Mouse (Mus musculus) heart, adult 2 months (tissue): ENCODE data around the gene Orc6. TPM values are rescaled to one million over a fixed set of nuclear protein-coding genes. Genes with fewer than 3 reads are reported as not detected.

Source experiments
- DNase-seq, 2 experiments: peaks; one replicate each; pipeline ENCODE4 v3.0.0; 2021
- H3K27ac ChIP-seq: fragments of 200-600 bp; 2 replicates; pipeline ENCODE4 v1.8.1; 2022
- H3K27me3 ChIP-seq: fragments of 200-500 bp; 2 replicates; pipeline ENCODE4 v1.6.1; 2012; ENCODE audit warnings: mild to moderate bottlenecking, low read length, inconsistent platforms, mixed read lengths; ENCODE audit not compliant: control insufficient read depth, insufficient read depth
- H3K36me3 ChIP-seq: fragments of 200-500 bp; 2 replicates; pipeline ENCODE4 v1.6.1; 2012; ENCODE audit warnings: low read length, inconsistent platforms; ENCODE audit not compliant: control insufficient read depth, insufficient read depth
- H3K4me1 ChIP-seq: fragments of 200-500 bp; 2 replicates; pipeline ENCODE4 v1.6.1; 2011; ENCODE audit warnings: low read length; ENCODE audit not compliant: control insufficient read depth, insufficient read depth
- H3K4me3 ChIP-seq: fragments of 200-600 bp; 2 replicates; pipeline ENCODE4 v1.8.1; 2022
- H3K79me2 ChIP-seq: fragments of 200-500 bp; replicated peaks from 2 replicates; pipeline ENCODE4 v1.6.1; 2012; ENCODE audit warnings: mild to moderate bottlenecking, inconsistent platforms, low read length, moderate library complexity, mixed read lengths; ENCODE audit not compliant: control insufficient read depth, insufficient read depth
- H3K9ac ChIP-seq: fragments of 200-500 bp; 2 replicates; pipeline ENCODE4 v1.6.1; 2012; ENCODE audit warnings: low read depth, mild to moderate bottlenecking, control low read depth, inconsistent platforms, low read length, mixed read lengths
- CTCF ChIP-seq: fragments of 200-600 bp; IDR thresholded peaks from 2 replicates; pipeline ENCODE4 v1.8.1; 2022; ENCODE audit warnings: antibody characterized with exemption, mild to moderate bottlenecking, moderate library complexity
- EP300 ChIP-seq: fragments of 200-500 bp; IDR thresholded peaks from 2 replicates; pipeline ENCODE4 v1.6.1; 2011; ENCODE audit warnings: low read depth, low read length, control low read depth; ENCODE audit not compliant: insufficient read depth
- POLR2A ChIP-seq: fragments of 200-500 bp; IDR thresholded peaks from 2 replicates; pipeline ENCODE4 v1.6.1; 2011; ENCODE audit warnings: mild to moderate bottlenecking, low read depth, low read length, control low read depth; ENCODE audit not compliant: insufficient read depth
- WGBS: fragments of 180-500 bp; shearing (Covaris S2); methylation state at CpG from one replicate; pipeline ENCODE4 v1.1.7; 2018; 5-methylcytosine and 5-hydroxymethylcytosine counted together
- intact Hi-C: fragments of 180-260 bp; cut with DNase I; formaldehyde crosslinking; loops from one replicate; pipeline ENCODE4 v1.15.1; 2025
- polyA plus RNA-seq: library from polyadenylated mRNA; depleted of rRNA; stranded (reverse); fragments of >200 nt; gene quantifications from 2 replicates; pipeline ENCODE4 v1.2.3, GENCODE M21; 2012
- total RNA-seq, 2 experiments: library from RNA; stranded (reverse); gene quantifications; 2 replicates each; pipeline ENCODE4 v1.2.3; 2021

Gene Orc6
- total and polyA plus RNA-seq, 3 experiments: 5.2 to 6.1 (median 5.5) TPM

DNA sequence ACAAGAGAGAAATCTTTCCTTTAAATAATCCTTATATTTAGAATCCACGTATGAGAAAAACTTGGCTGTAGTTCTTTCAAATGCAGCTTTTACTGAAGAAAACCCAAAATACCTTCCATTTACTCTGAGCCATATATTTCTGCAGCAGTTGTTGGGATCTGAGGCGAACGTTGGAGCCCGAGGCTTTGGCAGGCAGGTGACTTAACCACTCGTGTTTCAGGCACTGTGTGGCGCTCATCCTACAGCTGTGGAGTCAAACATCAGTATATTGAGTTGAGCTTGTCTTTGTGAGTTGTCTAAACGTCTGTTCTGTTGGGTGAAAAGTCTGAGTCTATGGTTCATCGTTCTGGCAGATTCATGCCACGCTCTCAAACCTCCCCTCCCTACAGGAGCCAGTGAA, 27.6 kb downstream of the Orc6 start:
- Histone ChIP-seq H3K9ac (no peak overlapping the region), H3K27ac (no peak overlapping the region), H3K79me2 (no peaks in the 10 kb centered on the region), H3K4me3 (no peak overlapping the region), H3K4me1 (no peaks in the 10 kb centered on the region), H3K27me3 (no peaks in the 10 kb centered on the region), H3K36me3 (peaks cover 3% of the 10 kb centered on the region)
- intact Hi-C loops: no loop called here
- WGBS: 77% methylated on average over 9 of the region's 9 CpGs
- TF ChIP-seq CTCF: no peak
- no peak for TF ChIP-seq POLR2A
- DNase-seq: no peak

DNA sequence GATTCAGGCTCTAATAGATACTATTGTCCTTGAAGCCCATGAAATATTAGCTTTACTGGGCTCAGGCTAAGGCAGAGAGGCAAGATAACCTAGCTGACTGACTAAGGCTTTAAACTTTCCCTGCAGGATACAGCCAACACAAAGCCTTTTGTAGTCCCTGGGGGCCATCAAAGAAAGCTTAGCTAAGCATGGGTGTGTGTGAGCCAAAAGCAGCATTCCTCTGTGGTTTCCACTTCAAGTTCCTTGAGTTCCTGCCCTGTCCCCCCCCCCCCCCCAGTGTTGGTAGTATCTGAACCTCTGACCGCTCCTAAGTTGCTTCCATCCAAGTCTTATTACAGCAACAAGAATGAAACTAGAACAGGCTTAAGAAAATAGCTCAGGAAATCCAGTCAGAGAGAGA, 30.1 kb downstream of the Orc6 start:
- DNase-seq: peak in 1 of 2 experiments; percentile 18
- Histone ChIP-seq H3K27me3 (no peaks in the 10 kb centered on the region), H3K4me3 (no peak overlapping the region), H3K79me2 (no peaks in the 10 kb centered on the region), H3K27ac (no peak overlapping the region), H3K36me3 (peaks cover 3% of the 10 kb centered on the region), H3K4me1 (no peaks in the 10 kb centered on the region), H3K9ac (no peak overlapping the region)
- TF ChIP-seq POLR2A: no peak
- no peak for TF ChIP-seq EP300
- TF ChIP-seq CTCF: no peak
- intact Hi-C loops: no loop called here
- 14% methylated on average over 1 of the region's 1 CpGs for WGBS

DNA sequence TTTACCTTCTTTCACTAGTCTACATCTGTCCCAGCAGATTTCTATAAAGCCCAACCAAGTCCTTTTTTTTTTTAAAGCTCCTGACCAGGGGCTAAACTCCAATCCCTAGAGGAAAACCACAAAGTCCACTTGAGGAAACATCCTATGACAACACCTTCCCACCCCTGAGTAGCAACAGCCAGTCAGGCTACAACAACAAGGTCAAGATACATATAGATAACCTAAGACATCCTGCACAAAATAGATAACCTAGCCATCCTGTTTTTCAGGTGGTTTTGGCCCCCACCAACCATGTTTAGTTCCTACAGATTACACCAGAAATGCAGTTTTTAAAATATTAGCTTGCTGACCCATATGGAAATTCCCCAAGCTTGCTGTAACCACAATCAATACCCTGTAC, 35.7 kb downstream of the Orc6 start:
- intact Hi-C loops: no loop called here
- Histone ChIP-seq H3K79me2 (no peaks in the 10 kb centered on the region), H3K4me3 (no peak overlapping the region), H3K4me1 (no peaks in the 10 kb centered on the region), H3K27me3 (no peaks in the 10 kb centered on the region), H3K36me3 (no peaks in the 10 kb centered on the region; the same call in none of the 2 replicates), H3K9ac (no peak overlapping the region), H3K27ac (no peak overlapping the region)
- no peak for DNase-seq
- no peak for TF ChIP-seq EP300
- TF ChIP-seq POLR2A: no peak

DNA sequence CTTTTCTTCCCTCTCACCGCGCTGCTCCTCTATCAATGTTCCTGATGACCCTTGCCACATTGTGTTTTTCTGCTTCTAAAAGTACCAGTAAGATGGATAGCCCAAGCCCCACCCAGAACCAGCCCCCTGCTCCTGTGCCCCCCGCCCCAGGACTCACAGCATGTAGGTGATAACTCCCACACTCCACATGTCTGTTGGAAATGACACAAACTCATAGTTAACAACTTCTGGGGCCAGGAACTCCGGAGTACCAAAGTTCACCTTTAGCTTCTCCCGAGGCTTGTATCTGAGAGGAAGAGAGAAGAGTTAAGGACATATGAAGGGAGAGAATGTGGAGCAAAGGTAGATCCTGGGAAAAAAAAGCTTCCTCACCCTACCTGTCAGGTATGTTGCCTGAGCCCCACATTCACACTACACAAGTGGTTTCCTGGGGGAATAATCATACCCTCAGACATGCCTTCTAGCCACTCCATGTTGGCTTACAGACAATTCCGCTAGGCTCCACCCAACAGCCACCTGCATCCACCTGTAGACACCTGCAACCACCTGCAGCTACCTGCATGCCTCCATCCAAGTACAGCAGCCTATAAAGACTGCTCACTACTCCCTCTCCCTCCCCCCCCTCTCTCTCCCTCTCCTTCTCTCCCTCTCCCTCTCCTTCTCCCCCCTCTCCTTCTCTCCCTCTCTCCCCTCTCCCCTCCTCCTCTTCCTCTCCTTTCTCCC, 36.9 kb downstream of the Orc6 start:
- Histone ChIP-seq H3K4me3 (no peak overlapping the region), H3K4me1 (no peaks in the 10 kb centered on the region), H3K27me3 (no peaks in the 10 kb centered on the region), H3K27ac (no peak overlapping the region), H3K9ac (no peak overlapping the region), H3K79me2 (no peaks in the 10 kb centered on the region), H3K36me3 (no peaks in the 10 kb centered on the region; the same call in 1 of the 2 replicates)
- TF ChIP-seq EP300 (no peak), CTCF (no peak), POLR2A (no peak)
- intact Hi-C loops: no loop called here
- WGBS: 68% methylated on average over 6 of the region's 6 CpGs
- DNase-seq: no peak

DNA sequence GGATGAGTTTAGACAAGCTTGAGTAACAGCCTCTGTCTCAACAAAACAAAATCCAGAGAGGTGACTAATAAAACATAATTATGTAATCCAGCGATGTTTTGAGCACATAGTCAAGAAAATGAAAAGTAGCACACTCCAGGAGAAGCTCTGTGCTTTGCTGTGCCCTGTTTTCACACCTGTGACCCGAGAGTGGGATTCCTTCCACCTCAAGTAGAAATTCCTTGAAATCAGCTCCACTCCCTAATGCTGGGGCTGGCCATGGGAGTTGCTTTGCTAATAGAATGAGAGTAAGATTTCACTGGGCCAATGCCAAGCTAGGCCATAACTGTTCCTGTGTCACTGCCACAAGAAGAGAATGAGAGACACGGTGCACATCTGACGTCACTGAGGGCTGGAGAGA, 38.2 kb downstream of the Orc6 start:
- Histone ChIP-seq H3K79me2 (no peaks in the 10 kb centered on the region), H3K36me3 (no peaks in the 10 kb centered on the region), H3K9ac (no peak overlapping the region), H3K27me3 (no peaks in the 10 kb centered on the region), H3K4me1 (no peaks in the 10 kb centered on the region), H3K27ac (no peak overlapping the region), H3K4me3 (no peak overlapping the region)
- DNase-seq: no peak
- TF ChIP-seq EP300: no peak
- TF ChIP-seq POLR2A: no peak
- TF ChIP-seq CTCF: no peak
- intact Hi-C loops: no loop called here
- WGBS: 51% methylated on average over 4 of the region's 4 CpGs

DNA sequence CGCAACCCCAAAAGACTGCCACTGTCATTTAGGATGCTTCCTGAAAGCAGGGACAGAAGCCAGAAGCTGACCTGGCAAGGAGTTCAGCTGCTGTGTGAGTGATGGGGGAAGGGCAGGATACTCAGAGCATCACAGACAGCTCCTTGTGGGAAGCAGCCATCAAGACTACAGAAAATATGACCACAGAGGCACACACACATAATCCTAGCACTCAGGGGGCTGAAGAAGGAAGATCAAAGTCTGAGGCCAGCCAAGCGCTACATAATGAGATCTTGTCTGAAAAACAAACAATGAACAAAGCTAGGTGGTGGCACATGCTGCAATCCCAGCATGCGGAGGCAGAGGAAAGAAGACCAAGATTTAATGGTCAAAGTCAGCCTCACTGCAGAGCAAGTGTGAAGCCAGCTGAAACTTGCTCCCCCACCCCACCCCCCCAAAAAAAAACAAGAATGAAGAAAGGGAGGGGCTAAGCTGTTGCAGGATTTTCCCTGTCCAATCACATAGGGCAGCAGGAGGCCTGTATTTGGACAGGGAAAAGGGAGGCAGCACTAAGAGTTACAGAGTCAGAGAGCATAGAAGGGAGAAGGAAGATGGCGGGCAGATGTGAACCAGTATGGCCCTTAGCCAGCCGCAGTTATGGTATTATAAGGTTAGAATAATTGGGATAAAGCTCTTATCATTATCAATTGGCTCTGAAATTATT, 40.6 kb downstream of the Orc6 start:
- Histone ChIP-seq H3K79me2 (no peaks in the 10 kb centered on the region), H3K27me3 (no peaks in the 10 kb centered on the region), H3K27ac (no peak overlapping the region), H3K4me3 (no peak overlapping the region), H3K4me1 (no peaks in the 10 kb centered on the region), H3K36me3 (0 out of 2 replicates have a peak, but pooled peaks cover 2% of the 10 kb centered on the region), H3K9ac (no peak overlapping the region)
- DNase-seq: no peak
- WGBS: 70% methylated on average over 5 of the region's 5 CpGs
- TF ChIP-seq EP300 (no peak), POLR2A (no peak), CTCF (no peak)
- intact Hi-C loops: no loop called here
